Mouse (Mus musculus) T-cell, adult 2 months (primary cell): ENCODE data around the gene Banf1.
"Not testable (repeated sequence)": the region's sequence is repeated elsewhere in the genome, so short reads cannot be mapped to it uniquely, and the experiment has no call there.

Experiments
- DNase-seq: peaks from one replicate; pipeline ENCODE4 v3.0.0; 2022; ENCODE audit warnings: low spot score

Banf1 gene

GRCm38 (mm10) chr19:5367053-5367359, at the start of gene Banf1:
Gene Banf1 (minus strand): TSS chr19:5367168.
- no peak for DNase-seq

GRCm38 (mm10) chr19:5414534-5414957, 47.6 kb upstream of the Banf1 start:
- no peak for DNase-seq

GRCm38 (mm10) chr19:5413840-5414239, 46.9 kb upstream of the Banf1 start:
- no peak for DNase-seq

- DNase-seq: no peak
These were observed 45.0 kb upstream of the Banf1 start for GRCm38 (mm10) chr19:5411961-5412360.

DNA sequence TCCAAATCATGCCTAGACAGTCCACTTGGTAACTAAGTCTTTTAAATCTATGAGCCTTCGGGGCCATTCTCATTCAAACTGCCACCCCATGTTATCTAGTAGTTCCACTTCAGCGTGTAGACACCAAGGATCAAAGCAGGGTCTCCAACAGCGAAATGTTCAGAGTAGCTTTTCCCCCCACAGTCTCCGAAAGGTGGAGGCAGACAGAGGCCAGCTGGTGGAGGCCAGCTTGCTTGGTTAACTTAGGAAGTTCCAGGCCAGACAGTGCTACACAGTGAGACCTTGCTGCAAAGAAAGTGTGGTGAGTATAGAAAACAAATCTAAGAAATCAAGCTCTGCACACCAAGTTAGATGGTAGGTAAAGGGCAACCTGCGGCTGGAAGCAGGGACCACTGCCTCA, 43.7 kb upstream of the Banf1 start:
- no peak for DNase-seq

GRCm38 (mm10) chr19:5409068-5409467, 42.1 kb upstream of the Banf1 start:
- no peak for DNase-seq

DNA sequence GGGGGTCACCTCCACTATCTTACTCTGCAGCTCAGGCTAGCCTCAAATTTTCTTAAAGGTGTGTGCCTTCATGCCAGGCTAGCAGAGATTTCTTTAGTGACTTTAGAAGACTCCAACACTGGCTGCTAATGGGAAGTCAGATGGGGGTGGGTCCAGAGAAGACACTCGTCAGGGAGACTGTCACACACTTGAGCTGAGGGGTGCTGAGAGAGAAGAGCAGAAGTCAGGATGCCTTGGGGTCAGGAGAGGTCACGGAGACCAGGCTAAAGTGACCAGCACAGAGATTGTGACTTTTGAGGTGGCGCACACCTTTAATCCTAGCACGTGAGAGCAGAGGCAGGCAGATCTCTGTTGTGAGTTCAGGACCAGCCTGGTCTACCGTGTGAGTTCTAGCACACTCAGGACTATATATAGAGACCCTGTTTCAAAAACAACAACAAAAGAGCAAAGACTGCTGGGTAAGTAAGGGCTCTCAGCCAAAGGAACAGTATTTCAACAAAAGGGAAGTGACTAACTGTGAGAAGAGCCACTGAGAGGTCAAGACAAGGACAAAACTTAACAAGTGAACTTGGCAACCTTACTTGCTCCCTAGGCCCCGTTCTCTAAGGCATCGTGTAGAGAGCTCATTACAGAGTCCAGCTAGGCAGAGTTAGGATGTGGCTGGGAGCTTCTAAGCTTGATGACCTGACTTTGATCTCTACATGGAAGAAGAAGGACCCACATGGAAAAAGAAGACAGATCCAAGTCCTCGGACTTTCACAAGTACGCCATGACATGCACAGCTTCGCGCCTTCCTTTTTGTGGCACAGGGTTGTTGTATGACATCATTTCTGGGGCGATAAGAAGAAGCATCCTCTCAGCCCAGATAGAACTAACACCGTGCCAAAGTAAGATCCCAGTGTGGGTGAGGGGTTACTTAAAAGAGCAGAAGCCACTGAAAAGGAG, 41.4 kb upstream of the Banf1 start:
- DNase-seq: no peak

DNA sequence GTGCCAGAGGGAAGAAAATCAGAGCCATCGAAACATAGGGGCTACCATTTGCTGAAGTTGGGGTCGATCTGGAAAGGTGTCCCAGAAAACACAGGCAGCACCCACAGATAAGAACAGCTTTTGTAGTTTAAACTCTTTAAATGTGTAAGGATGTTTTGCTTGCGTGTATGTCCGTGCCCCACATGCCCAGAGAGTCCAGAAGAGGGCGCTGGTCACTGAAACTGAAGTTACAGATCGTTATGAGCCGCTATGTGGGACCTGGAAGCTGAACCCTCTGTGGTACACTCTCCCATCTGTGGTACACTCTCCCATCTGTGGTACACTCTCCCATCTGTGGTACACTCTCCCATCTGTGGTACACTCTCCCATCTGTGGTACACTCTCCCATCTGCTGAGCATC, 40.2 kb upstream of the Banf1 start:
- peak; percentile 73 for DNase-seq

DNA sequence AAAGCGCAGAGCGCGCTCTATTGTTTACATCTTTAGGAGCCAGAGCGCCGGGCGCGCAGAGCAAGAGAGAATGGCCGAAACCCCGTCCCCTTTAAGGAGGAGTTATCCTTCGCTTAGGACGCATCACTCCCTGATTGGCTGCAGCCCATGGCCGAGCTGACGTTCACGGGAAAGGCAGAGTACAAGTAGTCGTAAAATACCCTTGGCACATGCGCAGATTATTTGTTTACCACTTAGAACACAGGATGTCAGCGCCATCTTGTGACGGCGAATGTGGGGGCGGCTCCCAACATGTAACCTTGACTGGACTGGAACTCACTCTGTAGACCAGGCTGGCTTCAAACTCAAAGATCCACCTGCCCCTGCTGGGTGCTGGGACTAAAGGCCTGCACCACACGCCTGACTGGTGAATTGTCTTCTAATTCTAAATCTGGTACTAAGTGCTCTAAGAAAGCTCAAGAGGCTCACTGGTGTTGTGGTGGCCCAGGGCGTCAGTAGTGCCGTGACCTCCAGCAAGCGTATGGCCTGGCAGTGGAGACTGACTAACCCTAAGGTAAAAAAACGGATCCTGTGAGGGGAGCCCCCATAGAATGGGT, 39.7 kb upstream of the Banf1 start:
- peak; percentile 76 for DNase-seq

GRCm38 (mm10) chr19:5405924-5406323, 39.0 kb upstream of the Banf1 start:
- DNase-seq: peak; percentile 62

GRCm38 (mm10) chr19:5402293-5402692, 35.3 kb upstream of the Banf1 start, which contains the start of gene Tsga10ip:
Gene Tsga10ip (minus strand): TSS chr19:5402526.
- no peak for DNase-seq

- not testable (repeated sequence) for DNase-seq
These were observed 34.1 kb upstream of the Banf1 start for GRCm38 (mm10) chr19:5401073-5401472.

DNA sequence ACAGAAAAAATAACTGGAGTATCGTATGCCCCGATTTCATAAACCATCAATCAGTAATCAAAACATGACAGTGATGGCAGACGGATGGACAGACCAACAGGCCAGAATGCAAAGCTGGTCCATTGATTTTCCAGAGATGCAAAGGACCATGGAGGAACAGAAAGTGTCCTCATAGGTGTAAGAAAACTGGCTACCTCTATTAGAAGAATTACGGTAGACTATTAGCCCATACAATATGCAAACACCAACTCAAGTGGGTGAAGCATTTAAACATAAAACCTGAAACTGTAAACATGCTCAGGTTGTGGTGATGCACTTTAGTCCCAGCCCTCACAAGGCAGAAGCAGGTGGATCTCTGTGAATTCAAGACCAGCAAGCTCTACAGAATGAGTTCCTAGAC, 28.4 kb upstream of the Banf1 start:
- DNase-seq: no peak

DNA sequence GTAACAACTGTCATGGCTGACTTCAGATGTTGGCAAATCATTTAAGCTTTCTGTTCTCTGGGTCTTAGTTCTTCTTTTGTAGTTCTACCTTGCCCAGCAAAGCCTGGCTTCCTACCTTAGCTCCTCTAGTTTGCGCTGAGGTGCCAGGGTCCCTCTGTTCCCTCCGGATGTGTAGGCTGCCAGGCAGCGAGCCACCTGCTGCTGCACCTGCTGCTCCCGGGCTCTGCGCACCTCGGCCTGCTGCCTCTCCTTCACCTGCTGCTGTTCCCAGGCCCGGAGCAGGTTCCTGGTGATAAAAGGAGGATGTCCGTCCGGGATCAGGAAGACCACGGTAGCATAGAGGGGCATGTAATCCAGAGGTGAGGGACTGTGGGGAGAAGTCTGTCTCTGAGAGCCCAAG, 27.2 kb upstream of the Banf1 start:
- DNase-seq: no peak

DNA sequence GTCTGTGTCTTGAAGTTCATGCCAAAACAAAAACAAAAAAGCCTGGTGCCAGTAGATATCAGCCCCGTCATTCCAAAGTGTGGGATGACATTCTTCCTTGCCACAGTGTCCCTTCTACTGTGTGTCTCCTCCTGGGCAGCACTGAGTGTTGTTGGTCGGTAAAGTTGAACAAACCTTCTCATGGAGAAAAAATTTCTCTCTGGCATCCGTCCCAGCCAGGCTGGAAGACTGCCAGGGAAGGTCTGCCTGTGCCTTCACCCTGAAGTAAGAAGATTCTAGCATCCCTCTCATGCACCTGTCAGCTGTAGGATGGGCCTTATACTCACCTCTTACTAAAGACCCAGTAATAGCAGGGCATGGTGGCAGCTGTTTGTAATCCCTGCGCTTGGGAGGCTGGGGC, 25.9 kb upstream of the Banf1 start:
- DNase-seq: no peak

DNA sequence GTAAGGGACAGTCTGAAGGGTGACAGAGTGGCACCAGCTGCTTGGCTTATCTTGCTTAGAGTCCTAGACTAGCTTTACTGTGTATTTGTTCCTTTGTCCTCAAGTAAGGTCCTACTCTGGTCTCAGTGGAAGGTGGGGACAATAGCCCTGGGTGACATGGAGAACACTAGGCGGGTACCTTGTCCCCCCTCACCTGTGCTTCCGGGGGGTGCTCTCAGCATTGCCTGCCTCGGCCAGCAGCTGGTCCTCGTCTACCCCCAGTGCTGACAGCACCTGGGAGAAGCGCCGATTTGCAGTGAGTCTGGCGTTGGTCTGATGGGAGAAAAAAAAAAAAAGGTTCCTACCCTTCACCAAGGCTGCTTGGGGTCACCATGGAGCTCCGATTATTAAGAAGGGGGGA, 23.4 kb upstream of the Banf1 start:
- no peak for DNase-seq

DNA sequence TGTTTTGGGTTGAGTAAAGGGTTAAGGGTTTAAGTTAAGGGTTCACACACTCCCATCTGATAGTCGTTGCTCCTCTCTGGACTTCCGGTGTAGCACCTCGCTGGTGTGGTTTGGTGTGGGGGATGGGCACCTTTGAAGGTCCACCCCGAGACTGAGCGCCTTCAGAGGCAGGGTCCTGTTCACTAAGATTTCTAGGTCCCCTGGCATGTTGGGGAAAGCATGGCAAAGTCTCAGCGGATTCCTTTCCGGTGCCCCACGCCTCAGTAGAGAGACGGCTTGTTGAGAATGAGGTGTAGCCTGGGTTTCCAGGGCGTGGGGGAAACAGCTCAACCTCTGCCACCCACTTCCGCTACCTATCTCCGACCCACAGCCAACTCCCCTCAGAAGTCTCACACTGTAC, 22.7 kb upstream of the Banf1 start:
- DNase-seq: peak; percentile 88

GRCm38 (mm10) chr19:5388588-5389242, 21.7 kb upstream of the Banf1 start, which contains the start of gene Sart1:
Gene Sart1 (minus strand): TSS chr19:5388703.
- DNase-seq: peak; percentile 96

- DNase-seq: no peak
These were observed 21.1 kb upstream of the Banf1 start for GRCm38 (mm10) chr19:5388011-5388441.

DNA sequence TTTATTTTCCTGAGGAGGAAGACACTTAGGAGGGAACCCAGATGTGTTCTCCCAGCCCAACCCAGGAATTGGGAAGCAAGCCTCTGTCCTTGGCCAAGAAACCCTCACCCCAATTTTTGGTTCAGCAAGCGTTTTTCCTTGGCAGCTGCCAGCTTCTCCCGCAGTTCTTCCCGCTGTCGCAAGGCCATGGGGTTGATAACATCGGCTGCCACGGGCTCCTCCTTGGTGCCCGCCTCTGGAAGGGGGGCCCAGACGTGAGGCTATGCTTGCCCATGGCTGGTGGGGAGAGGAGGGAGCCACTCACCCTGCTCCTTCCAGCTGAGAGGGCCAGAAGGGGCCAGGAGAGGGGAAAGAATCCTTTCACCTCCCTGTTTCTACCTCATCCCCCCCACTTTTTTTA, 17.7 kb upstream of the Banf1 start:
- DNase-seq: no peak

DNA sequence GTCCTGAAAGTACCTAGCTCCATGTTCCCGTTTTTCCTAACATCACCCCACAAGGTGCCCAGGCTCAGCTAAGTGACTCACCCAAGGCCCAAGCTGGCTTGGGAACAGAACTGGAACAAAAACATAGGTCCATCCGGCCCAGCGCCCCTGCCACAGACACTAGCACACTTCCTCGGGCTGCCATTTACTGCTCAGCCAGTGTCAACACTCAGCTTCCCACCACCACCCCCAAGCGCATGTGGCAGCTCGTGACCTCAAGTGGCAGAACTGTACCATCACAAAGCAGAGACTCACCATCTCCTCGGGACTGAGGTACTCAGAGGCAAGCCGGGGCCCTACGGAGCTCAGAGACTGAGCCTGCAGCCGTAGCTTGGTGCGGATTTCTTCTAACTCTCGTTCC, 16.4 kb upstream of the Banf1 start:
- DNase-seq: no peak

GRCm38 (mm10) chr19:5377446-5377845, 10.5 kb upstream of the Banf1 start:
- DNase-seq: no peak

- DNase-seq: no peak
These were observed 7.8 kb upstream of the Banf1 start for GRCm38 (mm10) chr19:5374748-5375147.
